Mouse (Mus musculus): ENCODE data around the gene Lsm5.

DNA sequence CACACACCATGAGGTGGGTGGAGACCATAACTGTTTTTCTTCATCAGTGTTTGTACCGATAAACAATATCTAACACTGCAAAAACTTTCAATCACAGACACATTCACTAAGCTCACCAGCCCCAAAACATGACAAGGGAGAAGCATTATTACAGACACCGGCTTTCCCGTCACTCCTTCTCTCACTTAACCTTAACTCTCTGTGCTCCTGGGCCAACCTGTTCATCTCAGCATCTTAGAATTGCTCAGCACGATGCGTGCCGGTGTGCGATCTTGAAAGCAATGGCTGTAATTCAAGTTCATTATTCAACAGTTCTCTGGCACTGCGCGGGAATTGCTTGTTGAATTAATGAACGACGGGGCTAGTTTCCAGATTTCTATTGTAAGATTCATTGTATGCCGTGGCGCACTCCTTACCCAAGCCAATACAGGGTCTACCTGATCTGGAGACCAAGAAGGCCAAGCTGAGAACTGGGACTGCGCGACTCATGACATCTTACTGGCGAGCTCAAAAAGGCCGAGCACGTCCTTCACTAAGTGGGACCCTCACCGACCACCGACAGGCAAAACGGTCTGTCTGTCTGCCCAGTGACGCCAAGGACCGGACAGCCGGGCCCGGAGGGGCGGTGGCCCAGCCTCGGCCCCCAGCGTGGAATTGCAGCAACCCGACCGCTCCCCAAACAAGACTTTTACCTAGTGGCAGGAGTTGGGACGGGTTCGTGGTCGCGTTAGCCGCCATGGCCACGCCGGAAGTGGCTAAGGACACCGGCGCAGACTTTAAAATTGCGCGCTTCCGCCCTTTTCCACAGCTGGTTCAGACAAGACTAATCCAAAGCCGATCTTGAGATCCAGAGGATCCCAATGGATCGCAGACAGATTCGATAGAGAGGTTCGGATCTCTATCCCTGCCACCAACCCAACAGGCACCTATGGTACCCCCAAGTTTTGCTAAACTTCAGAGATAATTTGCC is at the start of gene Lsm5:
- TF ChIP-seq CTCF (IDR thresholded peaks at IDR 0.05; ENCODE audit: low read depth) (no peak), EP300 (IDR thresholded peaks at IDR 0.05; ENCODE audit: low read depth) (peak; percentile 55)
